Mouse (Mus musculus): ENCODE results near the gene Mdn1.
A peak's percentile ranks its signal among the peaks of the same experiment; 100 is the strongest.

DNA sequence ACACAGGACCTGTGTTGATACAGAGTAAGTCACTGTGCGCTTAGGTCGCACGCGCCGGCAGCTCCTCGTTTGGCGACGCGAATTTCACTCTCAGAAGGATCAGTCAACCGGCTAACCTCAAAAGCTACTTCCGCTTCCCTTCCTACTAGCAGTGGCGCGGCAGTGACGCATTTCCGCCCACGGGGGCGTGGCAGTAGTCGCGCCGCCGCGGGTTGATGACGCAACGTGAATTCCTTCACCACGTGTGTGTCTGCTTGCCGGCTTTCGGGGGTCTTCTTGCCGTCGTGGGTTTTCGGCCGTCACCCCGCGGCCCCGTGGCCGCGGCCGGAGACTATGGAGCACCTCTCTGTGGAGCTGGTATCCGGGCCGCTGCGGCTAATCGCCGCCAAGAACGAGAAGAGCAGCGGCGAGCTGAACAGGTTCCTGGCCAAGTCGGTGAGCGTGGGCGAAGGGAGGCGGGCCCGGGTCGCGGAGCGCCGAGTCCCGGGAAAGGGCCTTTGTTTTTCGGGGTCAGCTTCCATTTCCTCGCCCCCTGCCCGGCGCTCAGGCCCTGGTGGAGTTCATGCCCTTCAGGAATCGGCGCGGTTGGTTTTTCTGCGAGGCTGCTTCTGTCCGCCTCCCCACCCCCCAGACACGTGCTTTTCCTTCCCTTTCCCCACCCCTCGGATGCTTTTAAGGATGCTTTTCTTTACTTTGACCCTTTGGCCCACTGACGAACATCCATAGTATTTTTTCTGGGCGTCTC, at the start of gene Mdn1:
- 0 out of 2 replicates have a peak, but pooled peaks have one; percentile 45 for TF ChIP-seq CTCF (IDR thresholded peaks at IDR 0.05; ENCODE audit: borderline replicate concordance, control insufficient read depth, extremely low read depth, insufficient read depth, low read length, poor library complexity)
- TF ChIP-seq POLR2A (IDR thresholded peaks at IDR 0.05; ENCODE audit: control insufficient read depth, extremely low read depth, insufficient read depth, low read length, poor library complexity), result peak; percentile 58; the same call in 1 of the 2 replicates

All from thymus, adult 2 months (tissue).